Mouse (Mus musculus) liver, adult 2 months (tissue): ENCODE measurements at regions not wholly inside any gene's neighbourhood (a gene's known extent, or its start where the extent isn't known, plus 50 kb on each side); places are given as distances from the start of the nearest gene placed in this dataset.
A peak's percentile ranks its signal among the peaks of the same experiment; 100 is the strongest.

ENCODE experiments used
- DNase-seq: peaks from one replicate; pipeline ENCODE4 v3.0.0-alpha.2; 2011; ENCODE audit warnings: low read depth, low spot score; ENCODE audit errors: extremely low read depth
- H3K27ac ChIP-seq: fragments of 200-500 bp; replicated peaks from 2 replicates; pipeline ENCODE4 v1.5.1; 2012; ENCODE audit warnings: low read depth, mild to moderate bottlenecking, control low read depth, inconsistent platforms, low read length; ENCODE audit not compliant: insufficient read depth
- H3K27me3 ChIP-seq: fragments of 200-500 bp; 2 replicates; pipeline ENCODE4 v1.6.1; 2012; ENCODE audit warnings: mild to moderate bottlenecking, moderate library complexity, low read length, inconsistent platforms; ENCODE audit not compliant: control insufficient read depth, insufficient read depth
- H3K36me3 ChIP-seq: fragments of 200-500 bp; 2 replicates; pipeline ENCODE4 v1.6.1; 2012; ENCODE audit warnings: low read length, inconsistent platforms; ENCODE audit not compliant: control insufficient read depth, insufficient read depth
- H3K4me1 ChIP-seq: fragments of 200-500 bp; 2 replicates; pipeline ENCODE4 v1.6.1; 2011; ENCODE audit warnings: low read length; ENCODE audit not compliant: control insufficient read depth, insufficient read depth
- H3K4me3 ChIP-seq: fragments of 200-500 bp; 2 replicates; pipeline ENCODE4 v1.5.1; 2011; ENCODE audit warnings: low read depth, mild to moderate bottlenecking, control low read depth, low read length, moderate library complexity; ENCODE audit not compliant: insufficient read depth
- H3K79me2 ChIP-seq: fragments of 200-500 bp; 2 replicates; pipeline ENCODE4 v1.6.1; 2012; ENCODE audit warnings: inconsistent platforms, mild to moderate bottlenecking, low read length, moderate library complexity; ENCODE audit not compliant: control insufficient read depth, insufficient read depth
- H3K9ac ChIP-seq: fragments of 200-500 bp; 2 replicates; pipeline ENCODE4 v1.6.1; 2012; ENCODE audit warnings: low read depth, mild to moderate bottlenecking, control low read depth, inconsistent platforms, low read length
- CTCF ChIP-seq: fragments of 200-500 bp; IDR thresholded peaks from 2 replicates; pipeline ENCODE4 v1.5.1; 2011; ENCODE audit warnings: low read depth, low read length, control low read depth
- POLR2A ChIP-seq: fragments of 200-500 bp; IDR thresholded peaks from 2 replicates; pipeline ENCODE4 v1.6.1; 2011; ENCODE audit warnings: low read length, control low read depth; ENCODE audit not compliant: insufficient read depth; ENCODE audit errors: extremely low read depth
- WGBS: fragments of 180-500 bp; shearing (Covaris S2); methylation state at CpG from one replicate; pipeline ENCODE4 v1.1.7; 2018; 5-methylcytosine and 5-hydroxymethylcytosine counted together

DNA sequence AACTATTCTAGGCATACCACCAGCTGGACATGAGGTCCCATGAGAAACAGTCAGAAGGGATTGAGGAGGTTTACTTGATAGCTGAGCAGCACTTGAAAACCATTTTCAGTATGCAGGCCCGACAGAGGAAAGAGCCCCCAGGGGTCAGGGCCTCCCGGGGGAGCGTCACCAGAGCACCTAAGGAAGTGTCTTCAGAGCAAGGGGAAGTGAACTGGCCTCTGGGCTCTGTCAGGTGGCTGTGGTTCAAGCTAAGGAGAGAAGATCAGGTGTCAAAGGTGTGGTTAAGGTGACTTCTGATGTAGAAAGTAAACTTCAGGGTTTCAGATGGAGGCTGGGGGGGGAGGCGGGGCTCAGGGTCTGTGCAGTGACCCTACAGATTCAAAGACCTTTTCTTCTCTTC is 57.3 kb downstream of the Bhlhe40 start:
- no peak overlapping the region for H3K9ac ChIP-seq
- no peak overlapping the region for H3K4me3 ChIP-seq
- TF ChIP-seq POLR2A = no peak
- TF ChIP-seq CTCF = no peak
- H3K36me3 ChIP-seq = no peaks in the 10 kb centered on the region
- no peak overlapping the region for H3K27ac ChIP-seq
- no peak for DNase-seq
- H3K4me1 ChIP-seq = no peaks in the 10 kb centered on the region
- 58% methylated on average over 4 of the region's 4 CpGs for WGBS
- H3K27me3 ChIP-seq = no peaks in the 10 kb centered on the region
- H3K79me2 ChIP-seq = no peaks in the 10 kb centered on the region

DNA sequence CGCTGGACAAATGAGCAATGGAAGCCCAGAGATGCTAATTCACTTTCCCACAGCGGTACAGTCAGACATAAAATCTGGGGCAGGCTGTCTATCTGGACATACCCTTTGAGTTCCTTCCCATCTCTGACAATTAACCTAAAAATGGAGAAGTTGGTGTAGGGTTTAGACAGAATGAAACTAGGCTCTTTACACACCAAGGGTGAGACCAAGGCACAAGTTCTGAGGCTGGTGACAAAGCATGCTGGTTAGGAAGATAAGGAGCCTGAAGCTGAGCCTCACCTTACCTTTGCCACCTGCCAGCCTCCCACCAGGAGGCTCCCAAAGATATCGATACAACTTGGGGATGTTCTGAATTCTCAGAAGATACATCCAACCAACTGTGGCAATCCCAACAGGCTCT is 58.5 kb downstream of the Bhlhe40 start:
- no peaks in the 10 kb centered on the region for H3K27me3 ChIP-seq
- peak; percentile 20 for DNase-seq
- 91% methylated on average over 3 of the region's 3 CpGs for WGBS
- no peaks in the 10 kb centered on the region for H3K4me1 ChIP-seq
- H3K4me3 ChIP-seq = no peak overlapping the region
- no peak for TF ChIP-seq POLR2A
- no peak for TF ChIP-seq CTCF
- no peak overlapping the region for H3K9ac ChIP-seq
- H3K79me2 ChIP-seq = no peaks in the 10 kb centered on the region
- no peaks in the 10 kb centered on the region for H3K36me3 ChIP-seq
- H3K27ac ChIP-seq = no peak overlapping the region

DNA sequence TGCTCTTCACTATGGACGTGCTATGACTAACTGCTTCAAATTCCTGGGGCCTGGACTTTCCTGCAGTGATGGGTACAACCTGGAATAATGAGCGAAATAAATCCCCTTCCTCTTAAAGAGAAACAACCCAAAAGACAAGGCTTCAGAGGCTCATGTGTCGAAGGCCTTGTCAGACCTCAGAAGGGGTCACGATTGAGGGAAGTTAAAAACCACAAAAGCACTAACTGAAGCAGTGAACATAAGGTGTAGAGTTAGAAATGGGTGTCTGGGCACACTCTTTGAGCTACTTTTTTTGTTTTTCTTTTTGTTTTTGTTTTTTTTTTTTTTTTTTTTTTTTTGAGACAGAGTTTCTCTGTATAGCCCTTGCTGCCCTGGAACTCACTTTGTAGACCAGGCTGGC is 59.5 kb downstream of the Bhlhe40 start:
- Histone ChIP-seq H3K79me2 (no peaks in the 10 kb centered on the region), H3K4me3 (no peak overlapping the region), H3K36me3 (no peaks in the 10 kb centered on the region), H3K4me1 (no peaks in the 10 kb centered on the region), H3K27ac (no peak overlapping the region), H3K27me3 (no peaks in the 10 kb centered on the region), H3K9ac (no peak overlapping the region)
- DNase-seq = no peak
- 89% methylated on average over 4 of the region's 4 CpGs for WGBS
- TF ChIP-seq POLR2A (no peak), CTCF (no peak)

DNA sequence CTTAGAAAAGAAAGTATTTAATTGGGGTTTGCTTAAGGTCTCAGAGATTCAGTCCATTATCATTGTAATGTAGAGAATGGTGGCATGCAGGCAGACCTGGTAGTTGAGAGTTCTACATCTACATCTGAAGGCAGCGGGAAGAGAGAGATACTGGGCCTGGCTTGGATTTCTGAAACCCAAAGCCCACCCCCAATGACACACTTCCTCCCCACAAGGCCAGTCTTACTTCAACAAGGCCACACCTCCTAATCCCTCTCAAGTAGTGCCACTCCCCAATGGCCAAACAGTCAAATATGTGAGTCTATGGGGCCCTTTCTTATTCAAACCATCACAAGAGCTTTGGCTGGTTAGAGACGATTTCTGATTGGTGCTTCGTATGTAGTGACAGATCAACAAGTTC is 60.5 kb downstream of the Bhlhe40 start:
- no peak overlapping the region for H3K4me3 ChIP-seq
- H3K4me1 ChIP-seq = no peaks in the 10 kb centered on the region
- DNase-seq = no peak
- H3K79me2 ChIP-seq = no peaks in the 10 kb centered on the region
- no peaks in the 10 kb centered on the region for H3K36me3 ChIP-seq
- no peaks in the 10 kb centered on the region for H3K27me3 ChIP-seq
- TF ChIP-seq POLR2A (no peak), CTCF (no peak)
- H3K27ac ChIP-seq = no peak overlapping the region
- no peak overlapping the region for H3K9ac ChIP-seq
- 95% methylated on average over 3 of the region's 3 CpGs for WGBS

DNA sequence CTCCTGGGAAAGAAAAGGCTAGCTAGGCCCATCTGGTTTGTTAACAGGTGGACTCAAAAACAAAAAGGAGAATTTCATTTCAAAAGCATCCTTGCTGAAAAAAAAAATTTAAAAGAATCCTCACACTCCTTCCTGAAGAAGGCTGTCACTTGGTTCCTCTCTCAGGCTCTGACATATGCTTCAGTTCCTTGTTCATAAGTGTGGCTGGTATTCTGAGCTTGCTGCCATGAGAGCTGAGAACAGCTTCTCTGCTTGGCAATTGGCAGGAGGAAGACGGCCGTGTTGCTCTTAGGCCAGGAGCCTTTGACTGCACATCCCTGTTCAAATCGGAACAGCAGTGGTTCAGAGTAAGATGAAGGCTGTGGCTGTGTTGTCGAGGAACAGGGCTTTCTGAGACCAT is 61.1 kb downstream of the Bhlhe40 start:
- H3K27me3 ChIP-seq = no peaks in the 10 kb centered on the region
- DNase-seq = no peak
- H3K27ac ChIP-seq = no peak overlapping the region
- whole genome bisulfite sequencing = 84% methylated on average over 4 of the region's 4 CpGs
- H3K4me1 ChIP-seq = no peaks in the 10 kb centered on the region
- TF ChIP-seq POLR2A (no peak), CTCF (no peak)
- H3K79me2 ChIP-seq = no peaks in the 10 kb centered on the region
- no peaks in the 10 kb centered on the region for H3K36me3 ChIP-seq
- H3K4me3 ChIP-seq = no peak overlapping the region
- H3K9ac ChIP-seq = no peak overlapping the region

DNA sequence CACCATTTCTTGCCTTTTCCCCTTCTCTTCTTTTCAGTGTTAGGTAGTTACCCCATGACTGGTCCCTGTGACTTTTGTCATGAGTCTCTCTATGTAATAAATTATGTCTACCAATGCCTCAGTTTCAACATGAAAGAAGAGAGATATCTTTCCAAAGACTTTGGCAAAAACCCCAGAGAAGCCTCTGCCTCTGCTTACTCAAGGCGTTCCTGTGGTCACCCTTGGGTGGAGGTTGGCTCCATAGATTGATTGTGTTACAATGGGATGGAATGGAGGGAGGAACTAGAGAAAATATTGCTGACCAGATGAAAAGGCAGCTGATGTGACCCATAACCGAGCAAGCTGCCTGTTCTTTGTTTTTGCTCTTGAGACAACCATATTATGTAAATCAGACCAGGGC is 59.7 kb upstream of the Arl8b start:
- WGBS = 68% methylated on average over 2 of the region's 2 CpGs
- Histone ChIP-seq H3K4me1 (no peaks in the 10 kb centered on the region), H3K27me3 (no peaks in the 10 kb centered on the region), H3K36me3 (no peaks in the 10 kb centered on the region), H3K27ac (no peak overlapping the region), H3K9ac (no peak overlapping the region), H3K79me2 (no peaks in the 10 kb centered on the region), H3K4me3 (no peak overlapping the region)
- TF ChIP-seq POLR2A (no peak), CTCF (no peak)
- DNase-seq = no peak
